In genomic region chr11:112785581-112785980, GRCm38 (mm10) we compare ENCODE assay signal across 10 mouse cellular contexts. TPM values are rescaled to one million over a fixed set of nuclear protein-coding genes. Genes with fewer than 3 reads are reported as not detected.
DNase-seq lines count a peak whose midpoint lies in the region; ATAC-seq and TF ChIP-seq lines count a peak whose summit lies in the region.
"Had no signal": no experiment of that assay in that cellular context is flagged by ENCODE, and none has a peak within 500 bp of the region (broad histone marks: within the 10 kb centered on the region; RNA-seq: fewer than 3 reads in every experiment).

No protein-coding gene starts in this region.

- no peak for TF ChIP-seq CTCF in lung, postnatal 0 days (IDR thresholded peaks at IDR 0.05)
- no peak for TF ChIP-seq CTCF in stomach, postnatal 0 days (IDR thresholded peaks at IDR 0.05; ENCODE audit: low read depth)
- no peak for TF ChIP-seq CTCF in thymus, adult 2 months (IDR thresholded peaks at IDR 0.05; ENCODE audit: borderline replicate concordance, control insufficient read depth, extremely low read depth, insufficient read depth, low read length, poor library complexity)

- 45% methylated on average over 8 of the region's 8 CpGs for WGBS in lung, postnatal 0 days
- 17% methylated on average over 8 of the region's 8 CpGs for WGBS in limb, embryonic 13.5 days
- WGBS in stomach, postnatal 0 days: 54% methylated on average over 8 of the region's 8 CpGs
- WGBS in thymus, adult 2 months: 29% methylated on average over 8 of the region's 8 CpGs

- H3K4me3 ChIP-seq in lung, postnatal 0 days (ENCODE audit: low read depth, low read length): peak overlapping the region; percentile 58; the same call in 1 of the 2 replicates
- H3K4me3 ChIP-seq in limb, embryonic 13.5 days: peak overlapping the region; percentile 70
- H3K4me3 ChIP-seq in stomach, postnatal 0 days (ENCODE audit: low read depth, low read length): peak overlapping the region; percentile 72
- no peak overlapping the region for H3K4me3 ChIP-seq in thymus, adult 2 months (ENCODE audit: control insufficient read depth, insufficient read depth, low read length)

- H3K9me3 ChIP-seq in lung, postnatal 0 days (ENCODE audit: low read length): no peaks in the 10 kb centered on the region
- no peaks in the 10 kb centered on the region for H3K9me3 ChIP-seq in limb, embryonic 13.5 days
- no peaks in the 10 kb centered on the region for H3K9me3 ChIP-seq in stomach, postnatal 0 days (ENCODE audit: control insufficient read depth, low read length)

- DNase-seq in cerebellum, postnatal 10 days: peak; percentile 54 to 71
- DNase-seq in cerebellum, adult 18-20 months: no peak
- DNase-seq in lung, postnatal 0 days (ENCODE audit: low spot score): no peak
- DNase-seq in lung, postnatal 4 days: no peak
- DNase-seq in stomach, postnatal 0 days (ENCODE audit: low spot score): peak; percentile 24
- DNase-seq in thymus, adult 2 months: no peak
- no peak for DNase-seq in spleen, postnatal 14 days (ENCODE audit: low spot score in 2 of 2)
- DNase-seq: kidney, adult 8-10 months; lung, postnatal 36 days had no signal

- H3K9ac ChIP-seq in lung, postnatal 0 days (replicated peaks; ENCODE audit: low read depth): peak overlapping the region; percentile 29; the same call in 1 of the 2 replicates
- peak overlapping the region; percentile 94 for H3K9ac ChIP-seq in limb, embryonic 13.5 days
- no peak overlapping the region for H3K9ac ChIP-seq in stomach, postnatal 0 days (ENCODE audit: low read length)

- H3K36me3 ChIP-seq in lung, postnatal 0 days (ENCODE audit: insufficient read depth, low read length): no peaks in the 10 kb centered on the region
- H3K36me3 ChIP-seq in limb, embryonic 13.5 days: peaks cover 14% of the 10 kb centered on the region
- H3K36me3 ChIP-seq in stomach, postnatal 0 days (ENCODE audit: control insufficient read depth, insufficient read depth, low read length): 0 out of 2 replicates have a peak, but pooled peaks cover 2% of the 10 kb centered on the region
- no peaks in the 10 kb centered on the region for H3K36me3 ChIP-seq in thymus, adult 2 months (ENCODE audit: control insufficient read depth, insufficient read depth, low read length)

- H3K27ac ChIP-seq in lung, postnatal 0 days (ENCODE audit: low read length): no peak overlapping the region
- no peak overlapping the region for H3K27ac ChIP-seq in limb, embryonic 13.5 days
- H3K27ac ChIP-seq in stomach, postnatal 0 days (replicated peaks): no peak overlapping the region
- no peak overlapping the region for H3K27ac ChIP-seq in thymus, adult 2 months (ENCODE audit: control insufficient read depth, insufficient read depth, low read length)

- TF ChIP-seq POLR2A in thymus, adult 2 months (IDR thresholded peaks at IDR 0.05; ENCODE audit: control insufficient read depth, extremely low read depth, insufficient read depth, low read length, poor library complexity): no peak

- peak overlapping the region; percentile 71; the same call in 1 of the 2 replicates for H3K4me2 ChIP-seq in lung, postnatal 0 days (replicated peaks; ENCODE audit: low read depth, low read length)
- peak overlapping the region; percentile 90 for H3K4me2 ChIP-seq in limb, embryonic 13.5 days (replicated peaks)
- H3K4me2 ChIP-seq in stomach, postnatal 0 days (replicated peaks; ENCODE audit: low read depth): peak overlapping the region; percentile 83

- no peak for ATAC-seq in lung, postnatal 0 days
- no peak for ATAC-seq in limb, embryonic 13.5 days (ENCODE audit: low FRiP score, low read depth)
- ATAC-seq in stomach, postnatal 0 days (ENCODE audit: low FRiP score, low TSS enrichment): no peak

- 0 out of 2 replicates have a peak, but pooled peaks cover 7% of the 10 kb centered on the region for H3K27me3 ChIP-seq in lung, postnatal 0 days (replicated peaks; ENCODE audit: insufficient read depth, low read length)
- 0 out of 2 replicates have a peak, but pooled peaks cover 5% of the 10 kb centered on the region for H3K27me3 ChIP-seq in limb, embryonic 13.5 days
- no peaks in the 10 kb centered on the region for H3K27me3 ChIP-seq in stomach, postnatal 0 days (ENCODE audit: control insufficient read depth, insufficient read depth, low read length)
- peaks cover 21% of the 10 kb centered on the region for H3K27me3 ChIP-seq in thymus, adult 2 months (ENCODE audit: control insufficient read depth, insufficient read depth, low read length)

- peaks cover 7% of the 10 kb centered on the region; the same call in 1 of the 2 replicates for H3K4me1 ChIP-seq in lung, postnatal 0 days (ENCODE audit: insufficient read depth, low read depth, low read length)
- peaks cover 32% of the 10 kb centered on the region for H3K4me1 ChIP-seq in limb, embryonic 13.5 days
- H3K4me1 ChIP-seq in stomach, postnatal 0 days (replicated peaks; ENCODE audit: control insufficient read depth, insufficient read depth): peaks cover 5% of the 10 kb centered on the region
- no peaks in the 10 kb centered on the region; the same call in 1 of the 2 replicates for H3K4me1 ChIP-seq in thymus, adult 2 months (replicated peaks; ENCODE audit: control insufficient read depth, insufficient read depth, low read length)

- no peak for TF ChIP-seq EP300 in lung, postnatal 0 days (IDR thresholded peaks at IDR 0.05)
- TF ChIP-seq EP300 in stomach, postnatal 0 days (optimal IDR thresholded peaks at IDR 0.05): no peak

RNA-seq across cellular contexts. Expression of gene Sox9, which starts 3.6 kb away (rescaled TPM):
- polyA plus RNA-seq in lung, postnatal 0 days (2015; fragmentation: Nextera tagmentation; extraction: Ambion mirVana): 8.5 and 9.0 TPM in 2 replicates
- polyA plus RNA-seq in limb, embryonic 13.5 days (2015; fragmentation: Nextera tagmentation; extraction: Ambion mirVana): 209 and 226 TPM in 2 replicates
- polyA plus RNA-seq in stomach, postnatal 0 days (2015; fragmentation: Nextera tagmentation; extraction: Ambion mirVana): 26.7 and 27.0 TPM in 2 replicates
- 7.1 and 8.5 TPM in 2 replicates for polyA plus RNA-seq in thymus, adult 2 months (2012; rRNA removed)

Comparison
In these comparisons a context has a peak if more than half of its experiments do, and no peak if none do; other contexts are left out.
1. DNase-seq: peak in cerebellum, postnatal 10 days (2 of 2) and stomach, postnatal 0 days (single experiment); none in cerebellum, adult 18-20 months (0 of 2), lung, postnatal 0 days (single experiment), lung, postnatal 4 days (0 of 2), thymus, adult 2 months (single experiment) and spleen, postnatal 14 days (0 of 2).
2. Peak in every context shown above with its lines, with median percentiles within 50 percentile points of each other: H3K4me2 ChIP-seq.